Mouse (Mus musculus) intestine, embryonic 16.5 days (tissue): ENCODE data around the gene Hipk2. TPM values are rescaled to one million over a fixed set of nuclear protein-coding genes. Genes with fewer than 3 reads are reported as not detected.

Source experiments
- ATAC-seq: fragments of 200-750 bp; cut with Nextera tagmentation; 2 replicates; pipeline ENCODE4 v1.8.0; 2017; ENCODE audit warnings: moderate TSS enrichment, moderate library complexity
- H3K27ac ChIP-seq: fragments of 300-500 bp; sonication (generic); 2 replicates; pipeline ENCODE4 v1.5.1; 2014; ENCODE audit warnings: mild to moderate bottlenecking, low read length
- H3K27me3 ChIP-seq: fragments of 300-500 bp; sonication (generic); replicated peaks from 2 replicates; pipeline ENCODE4 v1.6.1; 2014; ENCODE audit warnings: low read length, control low read depth, mixed read lengths; ENCODE audit not compliant: control insufficient read depth, insufficient read depth
- H3K36me3 ChIP-seq: fragments of 300-500 bp; sonication (generic); 2 replicates; pipeline ENCODE4 v1.6.1; 2014; ENCODE audit warnings: low read length, control low read depth; ENCODE audit not compliant: control insufficient read depth, insufficient read depth
- H3K4me1 ChIP-seq: fragments of 300-500 bp; sonication (generic); 2 replicates; pipeline ENCODE4 v1.6.1; 2014; ENCODE audit warnings: low read length, control low read depth, mixed read lengths; ENCODE audit not compliant: control insufficient read depth, insufficient read depth
- H3K4me2 ChIP-seq: fragments of 300-500 bp; sonication (generic); 2 replicates; pipeline ENCODE4 v1.6.1; 2014; ENCODE audit warnings: low read depth, low read length, control low read depth
- H3K4me3 ChIP-seq: fragments of 300-500 bp; sonication (generic); 2 replicates; pipeline ENCODE4 v1.5.1; 2014; ENCODE audit warnings: mild to moderate bottlenecking, low read length
- H3K9ac ChIP-seq: fragments of 300-500 bp; sonication (generic); 2 replicates; pipeline ENCODE4 v1.6.1; 2014; ENCODE audit warnings: low read depth, low read length
- H3K9me3 ChIP-seq: fragments of 300-500 bp; sonication (generic); 2 replicates; pipeline ENCODE4 v1.6.1; 2016; ENCODE audit warnings: low read length, control low read depth; ENCODE audit not compliant: control insufficient read depth
- WGBS: fragments of 180-500 bp; shearing (Covaris S2); extraction: QIAGEN DNeasy Blood & Tissue Kit; methylation state at CpG from one replicate; pipeline ENCODE4 v1.1.7; 2014; 5-methylcytosine and 5-hydroxymethylcytosine counted together
- polyA plus RNA-seq: library from polyadenylated mRNA; unstranded; fragments of >200 nt; fragmentation: Nextera tagmentation; extraction: Ambion mirVana; gene quantifications from 2 replicates; pipeline ENCODE4 v1.2.1, GENCODE M21; 2015

Gene Hipk2
- polyA plus RNA-seq, 1 experiment from 2014 or later = 18.7 TPM

GRCm38 (mm10) chr6:38866357-38866756 is 9.6 kb downstream of the Hipk2 start:
- Histone ChIP-seq H3K4me2 (no peak overlapping the region), H3K4me1 (peaks cover 39% of the 10 kb centered on the region), H3K9me3 (no peaks in the 10 kb centered on the region), H3K27me3 (no peaks in the 10 kb centered on the region), H3K9ac (no peak overlapping the region), H3K4me3 (no peak overlapping the region), H3K27ac (no peak overlapping the region), H3K36me3 (no peaks in the 10 kb centered on the region)
- WGBS = 65% methylated on average over 1 of the region's 1 CpGs
- ATAC-seq = no peak

- H3K27me3 ChIP-seq = no peaks in the 10 kb centered on the region
- H3K4me3 ChIP-seq = no peak overlapping the region
- H3K4me1 ChIP-seq = peaks cover 36% of the 10 kb centered on the region
- no peaks in the 10 kb centered on the region for H3K9me3 ChIP-seq
- no peak overlapping the region for H3K9ac ChIP-seq
- H3K27ac ChIP-seq = no peak overlapping the region
- ATAC-seq = no peak
- H3K36me3 ChIP-seq = no peaks in the 10 kb centered on the region
- no peak overlapping the region for H3K4me2 ChIP-seq
These were observed 10.2 kb downstream of the Hipk2 start for GRCm38 (mm10) chr6:38865805-38866204.

GRCm38 (mm10) chr6:38863595-38863994 is 12.4 kb downstream of the Hipk2 start:
- Histone ChIP-seq H3K27me3 (no peaks in the 10 kb centered on the region), H3K4me3 (no peak overlapping the region), H3K9ac (no peak overlapping the region), H3K4me1 (peaks cover 31% of the 10 kb centered on the region), H3K27ac (no peak overlapping the region), H3K4me2 (no peak overlapping the region), H3K9me3 (no peaks in the 10 kb centered on the region), H3K36me3 (no peaks in the 10 kb centered on the region)
- 43% methylated on average over 3 of the region's 3 CpGs for WGBS
- no peak for ATAC-seq

GRCm38 (mm10) chr6:38860301-38860700 is 15.7 kb downstream of the Hipk2 start:
- H3K4me3 ChIP-seq = no peak overlapping the region
- ATAC-seq = no peak
- no peak overlapping the region for H3K27ac ChIP-seq
- H3K36me3 ChIP-seq = no peaks in the 10 kb centered on the region
- 89% methylated on average over 2 of the region's 2 CpGs for WGBS
- H3K4me2 ChIP-seq = no peak overlapping the region
- no peak overlapping the region for H3K9ac ChIP-seq
- no peaks in the 10 kb centered on the region for H3K9me3 ChIP-seq
- no peaks in the 10 kb centered on the region for H3K27me3 ChIP-seq
- H3K4me1 ChIP-seq = peaks cover 11% of the 10 kb centered on the region

GRCm38 (mm10) chr6:38859819-38860218 is 16.1 kb downstream of the Hipk2 start:
- ATAC-seq = no peak
- no peaks in the 10 kb centered on the region for H3K36me3 ChIP-seq
- H3K27me3 ChIP-seq = no peaks in the 10 kb centered on the region
- H3K4me2 ChIP-seq = no peak overlapping the region
- H3K9me3 ChIP-seq = no peaks in the 10 kb centered on the region
- no peak overlapping the region for H3K27ac ChIP-seq
- H3K9ac ChIP-seq = no peak overlapping the region
- WGBS = 88% methylated on average over 1 of the region's 1 CpGs
- peaks cover 9% of the 10 kb centered on the region for H3K4me1 ChIP-seq
- H3K4me3 ChIP-seq = no peak overlapping the region

GRCm38 (mm10) chr6:38853561-38853992 is 22.4 kb downstream of the Hipk2 start:
- H3K4me2 ChIP-seq = no peak overlapping the region
- H3K4me1 ChIP-seq = peaks cover 40% of the 10 kb centered on the region
- H3K27me3 ChIP-seq = no peaks in the 10 kb centered on the region
- no peak overlapping the region for H3K4me3 ChIP-seq
- WGBS = 62% methylated on average over 5 of the region's 5 CpGs
- H3K36me3 ChIP-seq = no peaks in the 10 kb centered on the region
- peak overlapping the region; percentile 8; the same call in 1 of the 2 replicates for H3K27ac ChIP-seq
- no peak overlapping the region for H3K9ac ChIP-seq
- ATAC-seq = peak; percentile 38; the same call in 1 of the 2 replicates
- H3K9me3 ChIP-seq = no peaks in the 10 kb centered on the region

- Histone ChIP-seq H3K4me3 (no peak overlapping the region), H3K27ac (no peak overlapping the region), H3K4me1 (peaks cover 58% of the 10 kb centered on the region), H3K36me3 (no peaks in the 10 kb centered on the region), H3K4me2 (no peak overlapping the region), H3K27me3 (no peaks in the 10 kb centered on the region), H3K9ac (no peak overlapping the region), H3K9me3 (no peaks in the 10 kb centered on the region)
- 78% methylated on average over 2 of the region's 2 CpGs for WGBS
- no peak for ATAC-seq
These were observed 24.2 kb downstream of the Hipk2 start for GRCm38 (mm10) chr6:38851740-38852139.

GRCm38 (mm10) chr6:38850715-38851259 is 25.2 kb downstream of the Hipk2 start:
- Histone ChIP-seq H3K4me1 (peaks cover 66% of the 10 kb centered on the region), H3K27me3 (no peaks in the 10 kb centered on the region), H3K4me3 (no peak overlapping the region), H3K36me3 (no peaks in the 10 kb centered on the region), H3K4me2 (no peak overlapping the region), H3K9me3 (no peaks in the 10 kb centered on the region), H3K9ac (no peak overlapping the region), H3K27ac (no peak overlapping the region)
- ATAC-seq = no peak
- 88% methylated on average over 6 of the region's 6 CpGs for WGBS

GRCm38 (mm10) chr6:38847958-38848910 is 27.7 kb downstream of the Hipk2 start:
- Histone ChIP-seq H3K36me3 (no peaks in the 10 kb centered on the region), H3K9me3 (no peaks in the 10 kb centered on the region), H3K27ac (peak overlapping the region; percentile 64), H3K27me3 (no peaks in the 10 kb centered on the region), H3K4me3 (no peak overlapping the region), H3K4me2 (no peak overlapping the region), H3K9ac (no peak overlapping the region), H3K4me1 (peaks cover 65% of the 10 kb centered on the region)
- ATAC-seq = peak; percentile 76
- 48% methylated on average over 3 of the region's 3 CpGs for WGBS
